Mouse (Mus musculus) thymus, postnatal 25 days (tissue): ENCODE results near the gene Gm17571.

Experiments
- DNase-seq: peaks from one replicate; pipeline ENCODE4 v3.0.0; 2022

Gene Gm17571

GRCm38 (mm10) chr9:13446703-13447285 is at the start of gene Gm17571:
TSS of gene Gm17571 (minus strand) at chr9:13446753.
- DNase-seq = no peak

- DNase-seq = no peak
Observed at GRCm38 (mm10) chr9:13495530-13495929, 49.0 kb upstream of the Gm17571 start.

- DNase-seq = no peak
Observed at GRCm38 (mm10) chr9:13493746-13494145, 47.2 kb upstream of the Gm17571 start.

GRCm38 (mm10) chr9:13492807-13493206 is 46.3 kb upstream of the Gm17571 start:
- DNase-seq = no peak

GRCm38 (mm10) chr9:13491854-13492620 is 45.5 kb upstream of the Gm17571 start:
- DNase-seq = no peak

GRCm38 (mm10) chr9:13491107-13491506 is 44.6 kb upstream of the Gm17571 start:
- no peak for DNase-seq

- no peak for DNase-seq
Observed at GRCm38 (mm10) chr9:13485914-13486313, 39.4 kb upstream of the Gm17571 start.

- peak; percentile 40 for DNase-seq
Observed at GRCm38 (mm10) chr9:13484267-13485240, 38.0 kb upstream of the Gm17571 start.

- no peak for DNase-seq
Observed at GRCm38 (mm10) chr9:13483199-13484068, 36.9 kb upstream of the Gm17571 start.

GRCm38 (mm10) chr9:13479275-13479674 is 32.7 kb upstream of the Gm17571 start:
- DNase-seq = no peak

- no peak for DNase-seq
Observed at GRCm38 (mm10) chr9:13474951-13475350, 28.4 kb upstream of the Gm17571 start.

- DNase-seq = peak; percentile 64
Observed at GRCm38 (mm10) chr9:13470013-13470412, 23.5 kb upstream of the Gm17571 start.

- peak; percentile 55 for DNase-seq
Observed at GRCm38 (mm10) chr9:13468778-13469177, 22.2 kb upstream of the Gm17571 start.

GRCm38 (mm10) chr9:13467745-13468144 is 21.2 kb upstream of the Gm17571 start:
- no peak for DNase-seq

- DNase-seq = peak; percentile 42
Observed at GRCm38 (mm10) chr9:13466816-13467215, 20.3 kb upstream of the Gm17571 start.

GRCm38 (mm10) chr9:13466351-13466750 is 19.8 kb upstream of the Gm17571 start:
- peak; percentile 64 for DNase-seq

- no peak for DNase-seq
Observed at GRCm38 (mm10) chr9:13465358-13466020, 18.9 kb upstream of the Gm17571 start.

GRCm38 (mm10) chr9:13460926-13461325 is 14.4 kb upstream of the Gm17571 start:
- DNase-seq = no peak

- no peak for DNase-seq
Observed at GRCm38 (mm10) chr9:13460012-13460411, 13.5 kb upstream of the Gm17571 start.

GRCm38 (mm10) chr9:13459371-13459770 is 12.8 kb upstream of the Gm17571 start:
- no peak for DNase-seq

- no peak for DNase-seq
Observed at GRCm38 (mm10) chr9:13457774-13458173, 11.2 kb upstream of the Gm17571 start.

GRCm38 (mm10) chr9:13455231-13455630 is 8.7 kb upstream of the Gm17571 start:
- DNase-seq = no peak
